Mouse (Mus musculus) kidney, adult 2 months (tissue): Measurements from ENCODE around the gene Crybb2.

Experiments used
- CTCF ChIP-seq: fragments of 200-500 bp; conservative IDR thresholded peaks from 2 replicates; pipeline ENCODE4 v1.5.1; 2011; ENCODE audit warnings: low read depth, mild to moderate bottlenecking, control low read depth, low read length, moderate library complexity, mixed read lengths; ENCODE audit not compliant: insufficient read depth, insufficient read length
- POLR2A ChIP-seq: fragments of 200-500 bp; IDR thresholded peaks from one replicate; pipeline ENCODE4 v1.6.1; 2011; ENCODE audit warnings: low read depth, low read length, control low read depth

DNA sequence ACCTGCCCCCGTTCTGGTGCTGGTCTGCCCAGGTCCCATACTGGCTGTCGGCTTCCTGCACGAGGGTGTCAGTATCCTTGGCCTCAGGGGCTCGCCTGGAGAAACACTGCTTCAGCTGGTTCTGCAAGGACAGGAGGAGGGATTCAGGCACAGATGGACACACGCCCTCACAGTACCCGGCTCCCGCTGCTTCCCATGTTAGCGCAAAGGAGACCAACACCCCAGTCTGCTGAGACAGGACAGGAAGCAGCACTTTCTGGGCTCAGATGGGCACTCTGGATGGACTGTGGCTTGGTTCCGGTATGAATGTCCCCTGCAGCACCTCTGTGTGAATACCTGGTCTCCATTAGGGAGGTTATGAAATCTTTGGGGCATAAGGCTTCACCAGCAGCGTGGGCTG, 31.5 kb upstream of the Crybb2 start:
- no peak for TF ChIP-seq CTCF
- no peak for TF ChIP-seq POLR2A
